Mouse (Mus musculus) C2C12 (cell line): ENCODE results near the gene Tmprss4. TPM values are rescaled to one million over a fixed set of nuclear protein-coding genes. Genes with fewer than 3 reads are reported as not detected.

Source experiments
- H3K27me3 ChIP-seq: one replicate; pipeline ENCODE4 v1.6.1; 2011; ENCODE audit not compliant: control insufficient read depth, insufficient read depth, insufficient read length
- H3K36me3 ChIP-seq: one replicate; pipeline ENCODE4 v1.6.1; 2011; ENCODE audit not compliant: control insufficient read depth, insufficient read depth
- H3K4me3 ChIP-seq: one replicate; pipeline ENCODE4 v1.5.1; 2011; ENCODE audit warnings: mild to moderate bottlenecking, control low read depth; ENCODE audit not compliant: poor library complexity, insufficient read depth, severe bottlenecking
- H3K79me2 ChIP-seq: one replicate; pipeline ENCODE4 v1.6.1; 2011; ENCODE audit not compliant: control insufficient read depth, insufficient read depth
- H3K79me3 ChIP-seq: one replicate; pipeline ENCODE4 v1.6.1; 2011; ENCODE audit warnings: low read depth, control low read depth
- H3ac ChIP-seq: one replicate; pipeline ENCODE3; 2011; ENCODE audit warnings: low read depth; ENCODE audit not compliant: control insufficient read depth, insufficient read length
- CEBPB ChIP-seq: IDR thresholded peaks from one replicate; pipeline ENCODE4 v1.6.1; 2011; ENCODE audit warnings: low read depth, mild to moderate bottlenecking, control low read depth, moderate library complexity
- CTCF ChIP-seq: IDR thresholded peaks from one replicate; pipeline ENCODE4 v1.5.1; 2011; ENCODE audit not compliant: control insufficient read depth, insufficient read depth, insufficient read length
- FOSL1 ChIP-seq: IDR thresholded peaks from one replicate; pipeline ENCODE4 v1.8.0; 2011; ENCODE audit warnings: mild to moderate bottlenecking, low read length; ENCODE audit not compliant: poor library complexity, insufficient read depth, severe bottlenecking
- MAX ChIP-seq: IDR thresholded peaks from one replicate; pipeline ENCODE4 v1.6.1; 2011; ENCODE audit warnings: mild to moderate bottlenecking, control low read depth
- MYOD1 ChIP-seq: IDR thresholded peaks from one replicate; pipeline ENCODE4 v1.6.1; 2011; ENCODE audit warnings: low read depth; ENCODE audit not compliant: control insufficient read depth, insufficient read length
- MYOG ChIP-seq: IDR thresholded peaks from one replicate; pipeline ENCODE4 v1.6.1; 2011; ENCODE audit not compliant: control insufficient read depth, insufficient read length; ENCODE audit errors: extremely low read depth
- USF1 ChIP-seq: IDR thresholded peaks from one replicate; pipeline ENCODE4 v1.6.1; 2011; ENCODE audit warnings: low read depth, mild to moderate bottlenecking, control low read depth, moderate library complexity
- polyA plus RNA-seq: library from polyadenylated mRNA; unstranded; fragments of >200 nt; fragmentation: generic; extraction: Trizol; gene quantifications from one replicate; pipeline ENCODE4 v1.2.1, GENCODE M21; 2012; ENCODE audit warnings: missing spikeins

Tmprss4 gene
- polyA plus RNA-seq, 1 experiment: not detected

GRCm38 (mm10) chr9:45136442-45137169 lies 67.3 kb downstream of the Tmprss4 start:
- Histone ChIP-seq H3K27me3 (peaks cover 87% of the 10 kb centered on the region), H3K4me3 (no peak overlapping the region)
- no peak for TF ChIP-seq FOSL1
- TF ChIP-seq MAX: no peak
- TF ChIP-seq CEBPB: no peak
- TF ChIP-seq MYOD1: no peak
- TF ChIP-seq MYOG: no peak
- no peak for TF ChIP-seq USF1
- no peak for TF ChIP-seq CTCF

DNA sequence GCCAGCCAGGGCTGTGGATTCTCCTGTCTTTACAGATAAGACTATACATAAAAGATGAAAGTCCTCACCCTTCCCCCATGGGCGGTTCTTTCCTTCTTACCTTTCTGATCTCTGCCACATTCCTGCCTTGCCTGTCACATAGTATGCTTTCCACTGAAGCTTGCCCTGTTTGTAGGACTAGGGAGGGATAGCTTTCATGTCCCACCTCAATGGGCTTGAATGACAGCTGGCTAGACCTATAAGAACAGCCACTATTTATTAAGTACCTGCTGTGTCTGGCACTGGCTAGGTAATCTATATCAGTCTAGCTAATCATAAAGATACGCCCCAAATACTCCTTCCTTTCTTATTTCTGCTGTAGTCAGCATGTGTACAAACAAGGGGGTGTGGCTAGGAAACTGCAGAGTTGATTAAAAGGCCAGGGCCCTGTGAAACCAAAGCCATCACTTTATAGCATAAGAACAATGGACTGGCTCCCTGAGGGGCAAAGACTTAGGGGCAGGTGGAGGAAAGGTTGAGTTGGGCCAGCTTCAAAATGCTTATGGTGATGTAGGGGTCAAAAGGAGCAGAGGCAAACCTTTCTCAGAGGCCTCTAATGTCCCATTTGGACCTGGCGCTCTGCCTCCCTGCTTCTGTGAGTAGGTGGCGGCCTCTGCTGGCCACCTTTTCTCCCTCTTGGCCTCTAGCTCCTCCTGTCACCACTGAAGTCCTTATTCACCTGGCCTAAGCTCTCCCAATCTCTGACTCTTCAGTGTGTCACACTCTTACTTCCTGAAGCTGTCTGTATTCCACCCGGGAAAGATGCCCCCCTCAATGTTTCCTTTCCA lies 70.2 kb downstream of the Tmprss4 start:
- Histone ChIP-seq H3K79me3 (no peaks in the 10 kb centered on the region), H3ac (no peak overlapping the region), H3K4me3 (no peak overlapping the region), H3K36me3 (no peaks in the 10 kb centered on the region), H3K27me3 (peaks cover 78% of the 10 kb centered on the region), H3K79me2 (no peaks in the 10 kb centered on the region)
- no peak for TF ChIP-seq USF1
- no peak for TF ChIP-seq MYOD1
- no peak for TF ChIP-seq FOSL1
- no peak for TF ChIP-seq CTCF
- no peak for TF ChIP-seq MAX
- TF ChIP-seq CEBPB: no peak
- TF ChIP-seq MYOG: no peak

More at GRCm38 (mm10) chr9:45136442-45137169, 67.3 kb downstream of the Tmprss4 start:
- Histone ChIP-seq H3K79me2 (no peaks in the 10 kb centered on the region), H3K36me3 (no peaks in the 10 kb centered on the region), H3K79me3 (no peaks in the 10 kb centered on the region), H3ac (no peak overlapping the region)

DNA sequence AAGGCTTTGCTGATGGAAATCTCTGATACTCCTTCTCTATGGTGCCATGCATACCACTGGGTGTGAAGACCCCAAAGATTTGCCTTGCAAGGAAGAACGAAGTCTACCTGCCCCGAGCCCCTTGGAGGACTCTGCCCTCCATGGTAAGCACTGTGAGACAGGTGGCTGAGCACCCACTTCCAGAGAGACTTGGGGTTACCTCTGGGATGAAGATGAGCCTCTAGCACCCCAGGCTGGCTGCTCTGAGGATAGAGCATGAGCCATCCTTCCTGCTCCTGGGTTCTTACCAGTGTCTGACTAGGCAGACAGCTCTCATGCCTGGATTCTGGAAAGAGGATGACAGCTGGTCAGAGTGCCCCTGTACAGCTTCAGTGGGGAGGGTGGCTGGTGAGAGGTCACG lies 73.8 kb downstream of the Tmprss4 start:
- Histone ChIP-seq H3K27me3 (peaks cover 72% of the 10 kb centered on the region), H3K4me3 (no peak overlapping the region), H3K79me3 (no peaks in the 10 kb centered on the region), H3K79me2 (no peaks in the 10 kb centered on the region), H3K36me3 (no peaks in the 10 kb centered on the region), H3ac (no peak overlapping the region)
- TF ChIP-seq USF1 (no peak), CEBPB (no peak), MYOD1 (no peak), MYOG (no peak), MAX (no peak), FOSL1 (no peak), CTCF (no peak)

- TF ChIP-seq CTCF (no peak), USF1 (no peak), CEBPB (no peak), MAX (no peak), MYOD1 (no peak), MYOG (no peak), FOSL1 (no peak)
- H3ac ChIP-seq: no peak overlapping the region
- H3K27me3 ChIP-seq: peaks cover 62% of the 10 kb centered on the region
- no peaks in the 10 kb centered on the region for H3K36me3 ChIP-seq
- H3K79me3 ChIP-seq: no peaks in the 10 kb centered on the region
- H3K4me3 ChIP-seq: no peak overlapping the region
- H3K79me2 ChIP-seq: no peaks in the 10 kb centered on the region
Observed at GRCm38 (mm10) chr9:45126941-45127340, 77.0 kb downstream of the Tmprss4 start.

- no peak overlapping the region for H3ac ChIP-seq
- H3K36me3 ChIP-seq: no peaks in the 10 kb centered on the region
- TF ChIP-seq MYOG: no peak
- no peak for TF ChIP-seq FOSL1
- TF ChIP-seq MYOD1: no peak
- TF ChIP-seq CTCF: no peak
- peaks cover 59% of the 10 kb centered on the region for H3K27me3 ChIP-seq
- no peak overlapping the region for H3K4me3 ChIP-seq
- no peaks in the 10 kb centered on the region for H3K79me3 ChIP-seq
- no peaks in the 10 kb centered on the region for H3K79me2 ChIP-seq
Observed at GRCm38 (mm10) chr9:45125211-45125610, 78.7 kb downstream of the Tmprss4 start.

Other genes starting within 250 kb of the Tmprss4 start
- 13.7 TPM for gene Ube4a, start 238.5 kb downstream of the Tmprss4 start, polyA plus RNA-seq
- not detected for gene Cd3g, start 223.7 kb downstream of the Tmprss4 start, polyA plus RNA-seq
- not detected for gene Cd3d, start 222.3 kb downstream of the Tmprss4 start, polyA plus RNA-seq
- not detected for gene Cd3e, start 194.5 kb downstream of the Tmprss4 start, polyA plus RNA-seq
- not detected for gene Mpzl2, start 164.3 kb downstream of the Tmprss4 start, polyA plus RNA-seq
- gene Mpzl3, start 148.9 kb downstream of the Tmprss4 start, polyA plus RNA-seq: 0.35 TPM
- gene Jaml, start 124.9 kb downstream of the Tmprss4 start, polyA plus RNA-seq: not detected
- not detected for gene Scn2b, start 86.3 kb downstream of the Tmprss4 start, polyA plus RNA-seq
- gene Scn4b, start 65.7 kb downstream of the Tmprss4 start, polyA plus RNA-seq: 0.01 TPM
- not detected for gene BC049352, start 22.1 kb downstream of the Tmprss4 start, polyA plus RNA-seq
- not detected for gene Il10ra, start 65.1 kb upstream of the Tmprss4 start, polyA plus RNA-seq
- not detected for gene Tmprss13, start 115.0 kb upstream of the Tmprss4 start, polyA plus RNA-seq
- gene Fxyd6, start 166.1 kb upstream of the Tmprss4 start, polyA plus RNA-seq: not detected
- not detected for gene Fxyd2, start 195.6 kb upstream of the Tmprss4 start, polyA plus RNA-seq
- gene Dscaml1, start 222.5 kb upstream of the Tmprss4 start, polyA plus RNA-seq: not detected